Mouse (Mus musculus) ZHBTc4 (cell line): ENCODE measurements around the gene Wdr1.
"Not testable (repeated sequence)": the region's sequence is repeated elsewhere in the genome, so short reads cannot be mapped to it uniquely, and the experiment has no call there.

ENCODE experiments used
- DNase-seq: peaks from one replicate; pipeline ENCODE4 v3.0.0-alpha.2; 2011; ENCODE audit warnings: low read depth, low spot score

Gene Wdr1

DNA sequence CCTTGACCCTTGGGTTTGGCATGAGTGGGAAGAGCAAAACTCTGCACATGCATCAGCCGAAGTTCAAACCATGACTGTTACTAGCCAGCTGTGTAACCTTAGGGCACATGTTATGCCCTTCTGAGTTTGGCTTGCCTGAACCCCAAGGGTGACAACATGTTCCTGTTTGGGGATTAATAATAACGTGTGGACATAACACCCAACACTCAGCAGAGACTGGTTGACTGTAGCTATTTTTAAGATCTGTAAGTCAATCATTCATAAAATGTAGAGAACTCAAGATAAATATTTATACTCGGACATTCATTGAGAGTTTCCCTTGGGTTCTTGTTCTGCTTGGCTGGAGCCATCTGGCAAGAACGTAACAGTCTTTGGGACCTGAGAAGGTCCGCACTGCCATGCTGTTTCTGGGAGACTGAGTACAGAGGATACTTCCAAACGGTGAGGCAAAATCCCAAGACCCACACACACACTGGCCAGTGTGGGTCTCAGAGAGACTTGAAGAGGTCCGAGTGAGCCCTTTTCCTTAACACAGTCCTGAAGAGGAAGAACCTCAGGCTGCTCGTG lies 66.4 kb downstream of the Wdr1 start:
- no peak for DNase-seq

- peak; percentile 71 for DNase-seq
Measured at GRCm38 (mm10) chr5:38493890-38494289, 69.1 kb downstream of the Wdr1 start.

DNA sequence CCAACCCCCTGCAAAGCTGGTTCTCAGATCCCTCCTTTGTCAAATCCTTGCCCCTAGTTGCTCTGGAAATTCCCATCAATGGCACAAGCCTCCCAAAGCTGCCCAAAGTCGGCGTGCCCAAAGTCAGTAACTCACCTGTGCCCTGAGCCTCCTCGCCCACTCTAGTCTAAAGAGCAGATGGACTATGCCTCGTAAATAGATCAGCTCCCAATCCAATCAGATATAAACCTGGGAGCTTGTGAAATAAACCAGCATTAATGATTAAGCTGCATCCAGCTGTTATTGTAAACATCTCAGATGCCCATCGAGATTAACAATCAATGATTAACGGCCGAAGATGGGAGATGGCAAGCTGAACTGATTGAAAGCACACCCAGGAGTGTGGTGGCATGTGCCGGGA lies 71.3 kb downstream of the Wdr1 start:
- DNase-seq: no peak

DNA sequence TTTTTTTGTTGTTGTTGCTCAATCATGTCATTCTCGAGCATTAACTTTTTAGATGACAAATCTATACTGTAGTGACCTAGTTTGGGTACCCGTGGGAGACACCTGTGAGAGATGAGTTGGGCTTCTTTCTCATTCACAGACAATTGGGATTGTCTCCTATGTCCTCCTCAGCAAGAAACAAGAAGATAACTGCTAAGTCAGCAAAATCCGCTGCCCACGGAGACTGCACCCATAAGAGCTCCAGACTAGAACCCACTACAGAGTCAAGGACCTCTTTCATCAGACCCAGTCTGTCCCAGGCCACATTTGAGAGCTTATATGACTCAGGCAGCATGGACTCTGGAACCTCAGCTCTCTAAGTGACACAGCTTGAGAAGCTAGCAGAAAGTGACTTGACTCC lies 73.3 kb downstream of the Wdr1 start:
- no peak for DNase-seq

DNA sequence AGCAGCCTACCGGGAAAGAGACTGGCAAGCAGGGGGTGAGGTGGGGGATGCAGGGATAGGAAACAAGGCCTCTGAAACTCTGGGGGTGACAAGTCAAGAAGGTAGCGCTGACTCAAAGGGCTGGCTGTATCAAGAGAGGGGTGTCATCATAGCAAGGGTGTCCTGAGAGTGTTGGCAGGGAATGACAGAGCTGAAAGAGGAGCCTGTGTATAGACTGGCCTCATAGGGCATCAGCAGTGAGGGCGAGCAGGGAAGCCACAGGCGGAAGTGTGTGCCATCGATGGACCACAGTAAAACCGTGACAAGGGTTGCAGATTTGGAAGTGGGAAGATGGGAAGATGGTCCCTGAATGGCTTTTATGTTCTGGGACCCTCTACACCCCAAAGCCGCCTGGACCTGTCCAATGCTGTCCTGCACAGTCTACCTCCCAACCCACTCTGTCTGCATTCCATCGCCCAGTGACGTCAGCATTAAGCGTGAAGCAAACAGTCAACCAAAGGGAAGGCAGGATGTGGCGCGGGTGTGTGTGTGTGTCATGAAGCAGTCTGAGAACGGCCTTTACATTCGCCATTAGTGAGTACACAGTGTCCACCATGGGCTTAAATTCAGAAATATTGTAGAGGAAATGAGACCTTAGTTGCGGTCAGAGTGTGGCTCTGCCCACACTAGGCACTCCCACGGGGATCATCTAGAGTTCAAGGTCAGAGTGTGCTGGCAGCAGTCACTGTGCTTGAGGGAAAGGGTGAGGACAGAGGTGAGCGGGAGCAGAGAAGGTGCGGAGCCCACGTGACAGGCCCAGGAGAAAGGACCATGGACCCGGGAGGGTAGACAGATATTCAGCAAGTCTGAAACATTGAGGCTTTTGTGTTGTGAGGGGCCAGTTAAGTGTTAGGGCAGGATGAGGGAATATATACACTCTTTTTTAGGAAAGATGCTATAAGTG lies 74.1 kb downstream of the Wdr1 start:
- DNase-seq: peak; percentile 41

- DNase-seq: peak; percentile 57
Measured at GRCm38 (mm10) chr5:38488026-38488425, 75.0 kb downstream of the Wdr1 start.

GRCm38 (mm10) chr5:38487247-38487646 lies 75.8 kb downstream of the Wdr1 start:
- no peak for DNase-seq

- DNase-seq: peak; percentile 28
Measured at GRCm38 (mm10) chr5:38485946-38486345, 77.1 kb downstream of the Wdr1 start.

DNA sequence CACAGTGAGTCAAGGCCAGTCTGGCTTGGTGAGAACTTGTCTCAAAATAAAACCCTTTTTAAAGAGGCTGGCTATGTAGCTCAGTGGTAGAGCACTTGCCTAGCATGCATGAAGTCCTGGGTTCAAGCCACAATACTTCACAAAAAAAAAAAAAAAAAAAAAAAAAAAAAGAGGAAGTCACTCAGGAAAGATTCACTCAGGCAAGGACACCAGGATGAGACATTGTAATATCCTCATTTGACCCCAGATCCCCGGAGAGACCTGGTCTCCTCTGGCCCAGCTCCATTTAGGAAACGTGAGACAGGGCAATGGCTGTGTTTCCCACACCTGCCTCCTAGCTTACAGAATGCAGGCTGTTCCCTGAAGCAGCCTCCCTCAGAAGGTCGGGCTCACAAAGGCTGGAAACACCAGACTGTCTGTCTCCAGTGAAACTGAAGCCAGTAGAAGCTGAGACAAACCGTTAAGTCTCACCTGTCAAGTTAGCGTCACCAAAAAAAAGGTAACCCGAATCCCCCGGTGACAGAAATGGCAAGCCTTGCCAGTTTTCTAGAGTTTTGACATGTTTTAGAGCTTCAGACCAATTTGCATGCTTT lies 79.4 kb downstream of the Wdr1 start:
- DNase-seq: no peak

DNA sequence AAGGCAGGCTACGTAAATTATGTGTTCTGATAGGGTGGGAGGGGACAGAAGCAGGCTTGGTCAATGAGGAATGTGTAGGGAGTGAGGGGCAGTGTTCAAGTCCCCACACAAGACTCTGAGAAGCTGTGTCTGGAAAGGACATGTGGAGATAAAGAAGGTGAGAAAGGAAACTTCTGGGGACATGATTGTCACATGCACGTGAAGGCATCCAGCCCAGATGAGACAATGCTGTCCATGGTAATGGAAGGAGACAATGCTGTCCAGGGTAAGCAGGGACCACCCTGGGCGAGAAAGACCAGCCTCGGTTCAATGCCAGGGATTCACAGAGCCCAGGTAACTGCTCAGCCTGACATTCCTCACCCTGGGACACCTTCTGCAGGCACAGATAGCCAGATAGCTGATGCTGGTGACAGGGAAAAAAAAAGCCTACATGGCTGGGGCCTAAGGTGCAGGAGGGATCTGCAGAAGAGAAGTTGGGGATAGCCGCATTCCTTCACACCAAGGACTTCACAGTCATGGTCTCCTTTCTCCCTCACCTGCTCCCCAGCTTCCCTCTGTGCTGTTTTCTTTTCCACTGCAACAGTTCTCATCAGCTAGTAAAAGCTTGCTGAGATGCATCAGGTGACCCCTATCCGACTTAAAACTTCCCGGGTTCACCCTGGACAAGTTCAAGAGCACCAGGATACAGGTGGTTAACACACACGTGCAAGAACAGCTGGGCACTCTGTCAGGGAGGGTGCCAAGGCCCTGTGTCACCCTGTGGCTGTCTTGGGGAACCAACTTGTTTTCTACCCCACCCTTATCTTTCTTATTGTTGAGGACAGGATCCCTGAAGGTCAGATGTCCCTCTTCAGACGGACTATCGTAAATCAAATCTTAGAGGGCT lies 82.0 kb downstream of the Wdr1 start:
- no peak for DNase-seq

GRCm38 (mm10) chr5:38479908-38480725 lies 82.9 kb downstream of the Wdr1 start:
- DNase-seq: no peak

GRCm38 (mm10) chr5:38479545-38479907 lies 83.5 kb downstream of the Wdr1 start:
- DNase-seq: not testable (repeated sequence)

DNA sequence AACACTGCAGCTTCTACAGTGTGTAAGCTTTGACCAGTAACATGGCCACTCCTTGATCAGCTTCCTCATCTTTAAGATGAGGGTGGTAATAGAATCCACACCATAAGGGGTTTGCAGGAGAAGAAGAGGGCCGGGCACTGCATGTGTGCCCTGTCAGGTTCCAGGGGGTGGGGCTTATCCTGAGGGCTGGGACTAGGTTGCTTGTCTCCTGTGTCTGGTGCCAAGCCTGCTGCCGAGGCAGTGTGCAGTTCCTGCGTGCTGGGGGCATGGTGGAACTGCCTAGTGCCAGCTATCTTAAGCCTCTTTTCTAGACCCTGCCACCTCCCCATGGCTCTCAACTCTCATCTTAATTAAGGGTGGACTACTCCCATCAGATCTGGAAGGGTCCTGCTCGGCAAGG lies 84.0 kb downstream of the Wdr1 start:
- no peak for DNase-seq

DNA sequence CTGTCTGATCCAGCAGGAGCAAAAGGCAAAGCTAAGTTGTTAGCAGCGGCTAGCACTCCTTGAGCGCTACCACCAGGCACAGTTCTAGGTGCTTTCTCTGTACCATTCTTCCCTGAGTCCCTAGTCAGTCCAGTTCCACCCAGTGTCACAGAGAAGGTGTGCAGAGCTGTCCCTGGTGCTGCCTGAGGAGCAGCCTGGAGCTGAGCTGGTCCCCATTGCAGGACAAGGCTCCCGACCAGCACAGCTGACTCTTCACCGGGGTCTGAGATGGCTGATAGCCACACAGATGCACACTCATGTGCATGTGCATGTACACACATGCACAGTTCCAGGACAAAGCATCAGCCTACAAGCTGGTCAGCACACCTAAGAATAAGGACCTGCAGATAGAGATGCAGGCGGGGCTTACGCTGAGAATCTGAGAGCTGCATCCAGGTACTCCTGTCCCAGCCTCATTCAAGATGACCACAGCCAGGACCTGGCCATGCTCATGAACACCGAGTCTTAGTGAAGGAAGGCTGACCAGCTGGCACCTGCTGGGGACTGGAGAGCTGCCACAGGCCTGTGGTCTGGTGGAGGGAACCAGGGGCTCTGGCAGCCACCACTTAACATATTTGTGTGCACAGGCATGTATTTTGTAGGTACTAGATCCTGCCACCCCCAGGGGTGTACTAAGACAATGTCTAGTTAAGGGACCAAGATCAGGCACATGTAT lies 85.1 kb downstream of the Wdr1 start:
- DNase-seq: peak; percentile 42

- DNase-seq: no peak
Measured at GRCm38 (mm10) chr5:38476861-38477565, 86.0 kb downstream of the Wdr1 start.
